Mouse (Mus musculus) forebrain, embryonic 11.5 days (tissue): ENCODE measurements around the gene Dtd1. TPM values are rescaled to one million over a fixed set of nuclear protein-coding genes. Genes with fewer than 3 reads are reported as not detected.

Experiments used
- ATAC-seq: fragments of 200-750 bp; cut with Nextera tagmentation; replicated peaks from 2 replicates; pipeline ENCODE4 v1.8.0; 2017; ENCODE audit warnings: moderate TSS enrichment; ENCODE audit not compliant: low FRiP score
- DNase-seq: peaks from one replicate; pipeline ENCODE4 v3.0.0-alpha.2; 2017; ENCODE audit warnings: low spot score
- H3K27ac ChIP-seq: fragments of 300-500 bp; sonication (generic); 2 replicates; pipeline ENCODE4 v1.5.1; 2014; ENCODE audit warnings: low read depth, low read length
- H3K27me3 ChIP-seq: fragments of 300-500 bp; sonication (generic); 2 replicates; pipeline ENCODE4 v1.6.1; 2014; ENCODE audit warnings: mild to moderate bottlenecking, low read length, mixed read lengths; ENCODE audit not compliant: control insufficient read depth, insufficient read depth
- H3K36me3 ChIP-seq: fragments of 300-500 bp; sonication (generic); 2 replicates; pipeline ENCODE4 v1.6.1; 2014; ENCODE audit warnings: mild to moderate bottlenecking, low read length, moderate library complexity, mixed read lengths; ENCODE audit not compliant: control insufficient read depth, insufficient read depth
- H3K4me1 ChIP-seq: fragments of 300-500 bp; sonication (generic); replicated peaks from 2 replicates; pipeline ENCODE4 v1.6.1; 2014; ENCODE audit warnings: low read length, mixed read lengths; ENCODE audit not compliant: control insufficient read depth, insufficient read depth
- H3K4me2 ChIP-seq: fragments of 300-500 bp; sonication (generic); 2 replicates; pipeline ENCODE4 v1.6.1; 2014; ENCODE audit warnings: low read depth, mild to moderate bottlenecking, low read length, moderate library complexity, mixed read lengths; ENCODE audit not compliant: severe bottlenecking
- H3K4me3 ChIP-seq: fragments of 300-500 bp; sonication (generic); 2 replicates; pipeline ENCODE4 v1.5.1; 2014; ENCODE audit warnings: low read depth, low read length
- H3K9ac ChIP-seq: fragments of 300-500 bp; sonication (generic); 2 replicates; pipeline ENCODE4 v1.6.1; 2014; ENCODE audit warnings: low read length
- H3K9me3 ChIP-seq: fragments of 300-500 bp; sonication (generic); 2 replicates; pipeline ENCODE4 v1.6.1; 2016; ENCODE audit warnings: low read length, mixed read lengths; ENCODE audit not compliant: control insufficient read depth
- WGBS: fragments of 180-500 bp; shearing (Covaris S2); extraction: QIAGEN DNeasy Blood & Tissue Kit; methylation state at CpG from one replicate; pipeline ENCODE4 v1.1.7; 2014; 5-methylcytosine and 5-hydroxymethylcytosine counted together
- polyA plus RNA-seq: library from polyadenylated mRNA; unstranded; fragments of >200 nt; fragmentation: Nextera tagmentation; extraction: Ambion mirVana; gene quantifications from 2 replicates; pipeline ENCODE4 v1.2.1, GENCODE M21; 2014

Dtd1 gene
- polyA plus RNA-seq, 1 experiment from 2014 or later = 36.9 TPM

DNA sequence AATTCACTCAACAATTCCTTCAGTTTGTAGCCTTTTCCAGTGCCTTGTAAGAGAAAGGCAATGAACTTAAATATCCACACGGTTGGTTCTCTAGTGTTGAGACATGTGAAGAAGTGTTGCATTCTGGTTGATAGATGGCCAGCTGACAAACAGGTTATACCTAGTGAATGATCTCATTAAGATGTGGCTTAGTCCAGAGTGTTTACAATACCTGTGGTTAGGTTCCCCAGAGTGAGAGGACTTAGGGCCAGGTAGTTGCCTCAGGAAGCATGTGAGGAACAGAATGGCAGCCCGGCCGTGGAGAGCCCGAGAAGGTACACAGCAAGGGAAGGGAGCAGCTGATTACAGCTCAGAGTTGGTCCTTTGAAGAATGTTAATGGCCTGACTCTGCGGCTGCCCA lies 138.5 kb downstream of the Dtd1 start:
- Histone ChIP-seq H3K27me3 (no peaks in the 10 kb centered on the region), H3K36me3 (no peaks in the 10 kb centered on the region), H3K9me3 (no peaks in the 10 kb centered on the region), H3K9ac (no peak overlapping the region), H3K4me3 (no peak overlapping the region), H3K4me2 (no peak overlapping the region), H3K4me1 (no peaks in the 10 kb centered on the region), H3K27ac (no peak overlapping the region)
- DNase-seq (no peak), ATAC-seq (no peak)
- 84% methylated on average over 5 of the region's 5 CpGs for WGBS

DNA sequence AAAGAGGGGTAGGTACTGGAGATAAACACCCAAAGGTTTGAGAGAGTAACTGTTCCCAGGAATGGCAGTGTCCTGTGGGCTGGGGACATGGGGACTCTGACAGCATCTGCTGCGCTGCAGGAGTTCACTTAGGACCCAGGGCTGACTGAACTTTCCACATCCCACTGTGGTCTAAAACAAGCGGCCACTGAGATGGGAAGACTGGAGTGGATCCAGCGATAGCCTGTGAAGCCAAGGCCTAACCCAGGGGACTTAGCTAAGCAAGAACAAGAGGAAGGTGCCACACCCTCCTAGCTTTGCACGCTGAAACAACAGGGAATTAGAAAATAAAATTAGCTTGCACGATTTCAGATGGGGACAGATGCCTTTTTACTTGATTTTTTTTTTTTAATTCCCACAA lies 138.9 kb downstream of the Dtd1 start:
- Histone ChIP-seq H3K4me3 (no peak overlapping the region), H3K36me3 (no peaks in the 10 kb centered on the region), H3K9ac (no peak overlapping the region), H3K4me1 (no peaks in the 10 kb centered on the region), H3K27ac (no peak overlapping the region), H3K27me3 (no peaks in the 10 kb centered on the region), H3K9me3 (no peaks in the 10 kb centered on the region), H3K4me2 (no peak overlapping the region)
- no peak for ATAC-seq
- WGBS = 80% methylated on average over 5 of the region's 5 CpGs
- DNase-seq = no peak

DNA sequence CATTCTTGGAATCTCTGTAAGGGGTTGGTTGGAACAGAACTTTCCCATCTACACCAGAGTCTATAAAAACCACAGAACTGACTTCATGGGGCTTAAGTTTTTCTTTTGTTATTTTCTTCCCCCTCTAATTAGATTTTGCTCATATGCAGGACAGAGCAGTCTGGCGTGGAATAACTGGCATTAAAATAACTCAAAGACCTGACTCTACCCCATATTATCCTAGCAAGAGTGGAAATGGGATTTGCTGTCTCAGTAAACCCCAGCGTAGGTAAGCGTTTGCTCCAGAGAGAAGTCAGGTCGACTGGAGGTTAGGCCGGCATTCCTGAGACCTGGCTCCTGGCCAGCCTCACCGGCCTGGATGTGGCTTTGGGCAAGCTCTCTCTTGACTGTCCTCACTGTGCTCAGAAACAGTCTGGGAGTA lies 140.9 kb downstream of the Dtd1 start:
- no peak overlapping the region for H3K4me2 ChIP-seq
- no peaks in the 10 kb centered on the region for H3K4me1 ChIP-seq
- H3K9ac ChIP-seq = no peak overlapping the region
- H3K27me3 ChIP-seq = no peaks in the 10 kb centered on the region
- no peak for ATAC-seq
- no peak overlapping the region for H3K27ac ChIP-seq
- DNase-seq = no peak
- WGBS = 86% methylated on average over 6 of the region's 6 CpGs
- H3K9me3 ChIP-seq = no peaks in the 10 kb centered on the region
- no peaks in the 10 kb centered on the region for H3K36me3 ChIP-seq
- H3K4me3 ChIP-seq = no peak overlapping the region

DNA sequence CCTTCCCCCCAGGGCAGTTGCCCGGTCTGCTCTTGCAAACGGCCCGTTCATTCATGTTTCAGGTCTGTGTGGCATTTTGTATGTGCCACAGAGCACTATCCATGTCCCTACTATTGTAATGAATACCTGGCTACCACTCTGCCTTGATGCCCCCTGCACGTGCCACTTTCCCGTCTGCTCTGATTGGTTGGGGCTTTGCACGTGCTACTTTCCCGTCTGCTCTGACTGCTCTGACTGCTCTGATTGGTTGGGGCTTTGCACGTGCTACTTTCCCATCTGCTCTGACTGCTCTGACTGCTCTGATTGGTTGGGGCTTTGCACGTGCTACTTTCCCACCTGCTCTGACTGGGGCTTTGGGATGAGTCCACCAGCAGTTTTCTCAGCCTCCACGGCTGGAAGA lies 142.3 kb downstream of the Dtd1 start:
- H3K4me1 ChIP-seq = no peaks in the 10 kb centered on the region
- DNase-seq = no peak
- no peak overlapping the region for H3K27ac ChIP-seq
- no peaks in the 10 kb centered on the region for H3K27me3 ChIP-seq
- ATAC-seq = no peak
- no peak overlapping the region for H3K9ac ChIP-seq
- H3K4me2 ChIP-seq = no peak overlapping the region
- WGBS = 85% methylated on average over 10 of the region's 10 CpGs
- H3K36me3 ChIP-seq = no peaks in the 10 kb centered on the region
- H3K9me3 ChIP-seq = no peaks in the 10 kb centered on the region
- no peak overlapping the region for H3K4me3 ChIP-seq

DNA sequence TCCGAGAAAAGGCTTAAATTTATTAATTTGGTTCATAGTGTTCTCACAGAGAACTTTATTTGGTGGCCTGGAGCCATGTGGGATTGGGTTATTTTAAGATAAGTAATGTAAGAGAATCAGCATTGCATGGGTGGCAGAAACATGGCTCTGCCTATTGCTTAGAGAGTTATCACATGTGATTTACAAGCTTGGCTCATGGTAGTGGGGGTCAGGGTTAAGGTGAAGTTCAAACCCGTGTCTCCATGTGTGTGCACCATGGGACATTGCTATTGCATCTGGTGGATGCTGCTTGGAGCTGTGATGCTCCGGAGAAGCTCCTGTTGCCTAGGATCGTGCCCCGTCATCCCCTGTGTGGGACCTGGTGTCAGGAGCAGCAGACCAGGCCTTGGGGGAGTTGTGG lies 143.6 kb downstream of the Dtd1 start:
- H3K4me3 ChIP-seq = no peak overlapping the region
- ATAC-seq = no peak

DNA sequence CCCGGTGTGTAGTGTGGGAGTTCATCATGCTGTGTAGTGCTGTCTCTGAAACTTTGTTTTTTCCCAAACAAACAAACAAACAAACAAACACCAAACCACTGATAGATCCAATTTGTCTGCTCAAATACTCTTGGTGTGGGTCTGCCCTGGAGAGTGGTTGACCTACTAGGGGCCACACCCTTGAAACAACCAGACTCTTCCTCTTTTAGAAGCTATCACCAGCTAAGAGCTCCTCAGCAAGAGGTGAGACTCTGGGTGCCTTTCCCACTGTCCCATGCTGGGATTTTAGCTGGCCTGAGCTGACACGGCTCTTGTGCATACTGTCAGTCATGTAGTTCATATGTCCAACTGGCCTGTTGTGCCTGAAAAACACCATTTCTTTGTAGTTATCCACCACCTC lies 145.6 kb downstream of the Dtd1 start:
- no peaks in the 10 kb centered on the region for H3K27me3 ChIP-seq
- WGBS = 85% methylated on average over 2 of the region's 2 CpGs
- DNase-seq (no peak), ATAC-seq (no peak)
- no peaks in the 10 kb centered on the region; the same call in 1 of the 2 replicates for H3K36me3 ChIP-seq
- no peak overlapping the region for H3K27ac ChIP-seq
- no peak overlapping the region for H3K4me2 ChIP-seq
- no peaks in the 10 kb centered on the region for H3K9me3 ChIP-seq
- no peak overlapping the region for H3K9ac ChIP-seq
- no peaks in the 10 kb centered on the region for H3K4me1 ChIP-seq
- no peak overlapping the region for H3K4me3 ChIP-seq

More for the DNA sequence above, 143.6 kb downstream of the Dtd1 start:
- Histone ChIP-seq H3K9me3 (no peaks in the 10 kb centered on the region), H3K27ac (no peak overlapping the region), H3K36me3 (no peaks in the 10 kb centered on the region; the same call in 1 of the 2 replicates), H3K9ac (no peak overlapping the region), H3K4me1 (no peaks in the 10 kb centered on the region), H3K4me2 (no peak overlapping the region), H3K27me3 (no peaks in the 10 kb centered on the region)
- DNase-seq = no peak
- WGBS = 83% methylated on average over 5 of the region's 5 CpGs

DNA sequence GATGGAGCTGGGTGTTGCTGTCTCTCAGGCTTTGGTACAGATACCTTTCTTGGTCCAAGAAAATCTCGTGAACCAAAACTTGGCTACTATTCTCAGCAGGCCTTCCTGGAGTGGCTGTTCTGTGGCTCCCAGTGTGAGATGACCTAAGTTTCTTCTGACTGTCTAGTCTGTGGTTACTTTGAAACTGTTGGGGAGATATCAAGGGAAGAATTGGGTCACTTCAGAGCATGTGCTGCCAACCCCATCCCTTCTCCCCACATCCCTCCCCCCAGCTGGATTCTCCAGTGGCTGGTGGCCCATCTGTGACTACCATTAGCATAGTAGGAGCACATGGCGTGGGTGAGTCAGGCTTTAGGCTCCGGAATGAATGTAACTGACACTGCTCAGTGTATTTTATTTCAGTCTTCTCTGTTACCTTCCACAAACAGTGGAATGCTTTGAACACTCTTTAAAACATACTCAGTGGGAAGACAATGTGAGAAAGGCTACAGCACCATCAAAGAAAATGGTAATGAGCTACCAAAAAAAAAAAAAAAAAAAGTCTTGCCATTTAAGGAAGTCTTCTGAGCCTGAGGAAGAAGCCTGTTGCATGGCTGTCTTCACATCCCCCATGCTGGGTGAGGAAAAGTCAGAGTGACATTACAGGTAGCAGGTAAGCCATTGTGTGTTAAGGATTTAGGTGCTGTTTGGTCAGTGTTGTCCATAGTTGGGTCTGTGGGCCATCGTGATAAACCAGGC lies 146.5 kb downstream of the Dtd1 start:
- DNase-seq = no peak
- H3K9ac ChIP-seq = no peak overlapping the region
- H3K4me1 ChIP-seq = no peaks in the 10 kb centered on the region

DNA sequence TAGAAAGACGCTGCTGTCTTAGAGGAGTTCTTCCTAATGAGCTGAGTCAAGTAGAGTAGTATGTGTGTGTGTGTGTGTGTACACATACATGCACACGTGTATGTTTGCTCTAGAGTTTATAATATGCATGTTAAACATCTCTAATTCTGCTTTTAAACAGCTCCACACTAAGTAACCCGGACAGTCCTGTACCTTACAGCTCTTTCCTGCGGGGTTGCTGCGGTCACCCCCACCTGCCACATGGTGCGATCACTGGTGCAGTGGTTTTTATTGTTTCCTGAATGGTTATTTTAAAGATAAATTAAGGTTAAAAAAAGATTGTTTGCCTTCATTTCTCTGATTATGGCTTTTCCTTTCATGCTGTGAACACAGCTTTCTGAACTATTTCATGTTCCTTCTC lies 153.9 kb downstream of the Dtd1 start:
- no peaks in the 10 kb centered on the region for H3K4me1 ChIP-seq
- H3K27ac ChIP-seq = no peak overlapping the region
- no peak overlapping the region for H3K4me2 ChIP-seq
- H3K36me3 ChIP-seq = no peaks in the 10 kb centered on the region
- H3K27me3 ChIP-seq = no peaks in the 10 kb centered on the region
- no peak for ATAC-seq
- DNase-seq = no peak
- 88% methylated on average over 6 of the region's 6 CpGs for WGBS
- H3K9ac ChIP-seq = no peak overlapping the region
- no peaks in the 10 kb centered on the region for H3K9me3 ChIP-seq
- H3K4me3 ChIP-seq = no peak overlapping the region

More for the DNA sequence above, 146.5 kb downstream of the Dtd1 start:
- no peaks in the 10 kb centered on the region; the same call in 1 of the 2 replicates for H3K36me3 ChIP-seq
- no peaks in the 10 kb centered on the region for H3K27me3 ChIP-seq
- H3K27ac ChIP-seq = no peak overlapping the region
- no peaks in the 10 kb centered on the region for H3K9me3 ChIP-seq
- ATAC-seq = peak; percentile 19; the same call in 1 of the 2 replicates
- H3K4me3 ChIP-seq = no peak overlapping the region
- WGBS = 77% methylated on average over 4 of the region's 4 CpGs
- H3K4me2 ChIP-seq = no peak overlapping the region

DNA sequence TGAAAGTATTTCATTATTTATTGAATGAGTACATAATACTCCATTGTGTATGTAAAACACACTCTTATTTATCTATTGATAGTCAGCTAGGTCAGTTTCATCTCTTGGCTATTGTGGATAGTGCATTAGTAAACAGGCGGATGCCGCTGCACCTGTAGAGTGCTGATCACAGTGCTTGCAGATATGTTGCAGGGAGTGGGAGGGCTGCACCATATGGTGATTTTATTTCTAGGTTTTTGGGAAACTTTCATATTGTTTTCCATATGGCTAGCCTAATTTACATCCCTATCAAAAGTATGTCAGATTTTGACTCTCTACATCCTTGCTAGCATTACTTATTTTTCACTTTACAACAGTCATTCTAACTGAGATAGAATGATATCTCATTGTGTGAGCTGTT lies 155.3 kb downstream of the Dtd1 start:
- ATAC-seq = no peak
- H3K4me3 ChIP-seq = no peak overlapping the region
- no peak overlapping the region for H3K4me2 ChIP-seq
- no peaks in the 10 kb centered on the region for H3K9me3 ChIP-seq
- 99% methylated on average over 2 of the region's 2 CpGs for WGBS
- H3K9ac ChIP-seq = no peak overlapping the region
- H3K27ac ChIP-seq = no peak overlapping the region
- no peaks in the 10 kb centered on the region for H3K27me3 ChIP-seq
- DNase-seq = no peak
- no peaks in the 10 kb centered on the region for H3K36me3 ChIP-seq
- no peaks in the 10 kb centered on the region for H3K4me1 ChIP-seq
